Mouse (Mus musculus) stomach, postnatal 0 days (tissue): ENCODE measurements around the gene Fam189a1. TPM values are rescaled to one million over a fixed set of nuclear protein-coding genes. Genes with fewer than 3 reads are reported as not detected.

ENCODE experiments used
- ATAC-seq: fragments of 200-750 bp; cut with Nextera tagmentation; 2 replicates; pipeline ENCODE4 v1.8.0; 2017; ENCODE audit not compliant: low FRiP score, low TSS enrichment
- DNase-seq: peaks from one replicate; pipeline ENCODE4 v3.0.0-alpha.2; 2016; ENCODE audit warnings: low spot score
- H3K27ac ChIP-seq: fragments of 300-500 bp; sonication (generic); replicated peaks from 2 replicates; pipeline ENCODE4 v1.5.1; 2014; ENCODE audit warnings: mild to moderate bottlenecking, control low read depth
- H3K27me3 ChIP-seq: fragments of 300-500 bp; sonication (generic); 2 replicates; pipeline ENCODE4 v1.6.1; 2014; ENCODE audit warnings: low read length; ENCODE audit not compliant: control insufficient read depth, insufficient read depth
- H3K36me3 ChIP-seq: fragments of 300-500 bp; sonication (generic); 2 replicates; pipeline ENCODE4 v1.6.1; 2014; ENCODE audit warnings: low read length, mixed read lengths; ENCODE audit not compliant: control insufficient read depth, insufficient read depth
- H3K4me1 ChIP-seq: fragments of 300-500 bp; sonication (generic); replicated peaks from 2 replicates; pipeline ENCODE4 v1.6.1; 2014; ENCODE audit warnings: antibody characterized with exemption; ENCODE audit not compliant: control insufficient read depth, insufficient read depth
- H3K4me2 ChIP-seq: fragments of 300-500 bp; sonication (generic); replicated peaks from 2 replicates; pipeline ENCODE4 v1.6.1; 2014; ENCODE audit warnings: low read depth, mild to moderate bottlenecking, control low read depth, moderate library complexity
- H3K4me3 ChIP-seq: fragments of 300-500 bp; sonication (generic); 2 replicates; pipeline ENCODE4 v1.5.1; 2014; ENCODE audit warnings: low read depth, low read length, control low read depth
- H3K9ac ChIP-seq: fragments of 300-500 bp; sonication (generic); 2 replicates; pipeline ENCODE4 v1.6.1; 2014; ENCODE audit warnings: mild to moderate bottlenecking, low read length, control low read depth, mixed read lengths
- H3K9me3 ChIP-seq: fragments of 300-500 bp; sonication (generic); 2 replicates; pipeline ENCODE4 v1.6.1; 2016; ENCODE audit warnings: low read length; ENCODE audit not compliant: control insufficient read depth
- CTCF ChIP-seq: IDR thresholded peaks from 2 replicates; pipeline ENCODE4 v1.5.1; 2016; ENCODE audit warnings: antibody characterized with exemption, low read depth, mild to moderate bottlenecking, moderate library complexity
- EP300 ChIP-seq: optimal IDR thresholded peaks from 2 replicates; pipeline ENCODE3; 2016; ENCODE audit warnings: antibody characterized with exemption
- WGBS: fragments of 180-500 bp; shearing (Covaris S2); extraction: QIAGEN DNeasy Blood & Tissue Kit; methylation state at CpG from one replicate; pipeline ENCODE4 v1.1.7; 2014; 5-methylcytosine and 5-hydroxymethylcytosine counted together
- polyA plus RNA-seq: library from polyadenylated mRNA; unstranded; fragments of >200 nt; fragmentation: Nextera tagmentation; extraction: Ambion mirVana; gene quantifications from 2 replicates; pipeline ENCODE4 v1.2.1, GENCODE M21; 2015

The Fam189a1 gene
- polyA plus RNA-seq, 1 experiment from 2014 or later: 0.25 TPM

DNA sequence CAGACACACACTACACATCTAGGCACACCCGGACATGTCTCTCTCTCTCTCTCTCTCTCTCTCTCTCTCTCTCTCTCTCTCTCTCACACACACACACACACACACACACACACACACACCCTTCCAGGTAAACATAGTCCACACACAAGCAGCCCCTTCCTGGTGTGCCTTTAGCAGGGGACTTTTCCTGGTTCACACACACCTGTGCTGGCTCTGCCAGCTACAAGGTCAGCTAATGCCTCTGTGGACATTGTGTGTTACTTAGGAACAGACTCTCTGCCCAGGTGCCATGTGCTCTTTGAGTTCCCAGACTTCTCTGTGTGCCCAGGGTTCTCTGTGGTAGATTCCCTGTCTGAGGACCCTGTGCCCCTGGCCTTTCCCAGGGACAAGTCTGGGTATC, 206.9 kb downstream of the Fam189a1 start:
- no peaks in the 10 kb centered on the region for H3K4me1 ChIP-seq
- no peak overlapping the region for H3K4me3 ChIP-seq
- DNase-seq (no peak), ATAC-seq (no peak)
- no peak for TF ChIP-seq EP300
- no peak for TF ChIP-seq CTCF
- WGBS: 57% methylated on average over 1 of the region's 1 CpGs
- no peak overlapping the region for H3K27ac ChIP-seq
- H3K27me3 ChIP-seq: no peaks in the 10 kb centered on the region
- H3K9me3 ChIP-seq: no peaks in the 10 kb centered on the region
- H3K36me3 ChIP-seq: no peaks in the 10 kb centered on the region
- no peak overlapping the region for H3K4me2 ChIP-seq
- H3K9ac ChIP-seq: no peak overlapping the region

DNA sequence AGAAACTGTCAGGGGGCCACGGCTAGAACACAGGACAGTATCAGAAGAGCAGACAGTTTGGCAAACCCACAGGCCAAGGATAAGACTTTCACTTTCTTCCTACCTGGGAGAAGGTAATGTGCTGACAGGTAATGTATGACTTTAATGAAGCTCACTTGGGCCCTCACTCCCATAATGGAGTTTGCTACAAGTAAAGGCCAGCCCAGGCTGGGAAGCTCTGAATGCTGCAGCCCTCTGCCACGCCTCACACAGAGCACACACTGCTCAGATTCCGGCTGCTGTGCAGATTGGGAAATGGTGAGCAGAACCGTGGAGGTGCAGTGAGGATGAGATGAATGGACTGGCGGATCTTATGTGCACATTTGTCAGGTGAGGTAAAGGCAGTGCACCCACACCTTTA, 211.7 kb downstream of the Fam189a1 start:
- ATAC-seq: no peak
- H3K4me2 ChIP-seq: no peak overlapping the region
- no peak for DNase-seq
- no peak overlapping the region for H3K9ac ChIP-seq
- WGBS: 71% methylated on average over 5 of the region's 5 CpGs
- TF ChIP-seq CTCF (no peak), EP300 (no peak)
- H3K4me1 ChIP-seq: no peaks in the 10 kb centered on the region
- no peak overlapping the region for H3K27ac ChIP-seq
- H3K27me3 ChIP-seq: no peaks in the 10 kb centered on the region
- H3K4me3 ChIP-seq: no peak overlapping the region
- no peaks in the 10 kb centered on the region for H3K36me3 ChIP-seq
- no peaks in the 10 kb centered on the region for H3K9me3 ChIP-seq

DNA sequence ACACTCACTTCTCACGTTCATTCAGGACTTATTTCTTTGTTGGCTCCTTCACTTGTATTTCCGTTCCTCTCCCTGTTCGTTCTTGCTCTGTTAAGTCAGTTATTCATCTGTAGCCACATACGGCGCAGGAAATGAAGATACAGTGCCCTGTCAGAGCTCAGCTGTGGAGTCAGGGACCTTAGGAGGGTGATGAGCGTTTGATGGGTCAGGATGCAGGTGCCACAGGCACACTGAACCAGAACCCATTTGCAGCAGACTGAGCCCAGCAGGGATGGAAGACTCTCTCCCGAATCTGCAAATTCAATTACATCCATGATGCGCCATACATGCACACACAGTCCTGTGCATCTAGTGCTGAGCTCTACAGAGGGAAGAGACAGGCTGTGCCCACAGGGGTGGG, 212.2 kb downstream of the Fam189a1 start:
- ATAC-seq: no peak
- WGBS: 90% methylated on average over 8 of the region's 8 CpGs
- TF ChIP-seq CTCF (no peak), EP300 (no peak)

DNA sequence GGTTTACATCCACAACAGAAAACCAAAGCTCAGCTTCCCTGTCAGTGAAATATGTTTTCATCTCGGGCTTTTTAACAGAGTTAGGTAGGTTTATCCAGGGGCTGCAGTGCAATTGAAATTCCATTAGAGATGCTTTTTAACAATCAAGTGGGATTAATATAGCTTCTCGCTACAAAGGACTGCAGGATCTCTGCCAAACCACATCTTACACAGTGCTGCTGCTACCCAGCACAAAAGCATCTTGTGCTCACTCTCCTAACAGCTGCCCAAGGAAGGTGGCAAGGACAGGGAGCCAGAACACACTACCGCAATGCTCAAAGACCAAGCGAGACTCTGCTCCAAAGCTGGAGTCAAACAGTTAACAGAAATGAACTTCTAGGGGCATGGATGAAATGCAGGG, 219.4 kb downstream of the Fam189a1 start:
- ATAC-seq (no peak), DNase-seq (no peak)
- H3K9me3 ChIP-seq: no peaks in the 10 kb centered on the region
- H3K4me1 ChIP-seq: no peaks in the 10 kb centered on the region
- no peak overlapping the region for H3K27ac ChIP-seq
- H3K4me3 ChIP-seq: no peak overlapping the region
- H3K9ac ChIP-seq: no peak overlapping the region
- no peak overlapping the region for H3K4me2 ChIP-seq
- H3K27me3 ChIP-seq: no peaks in the 10 kb centered on the region
- no peaks in the 10 kb centered on the region for H3K36me3 ChIP-seq
- TF ChIP-seq EP300: no peak
- TF ChIP-seq CTCF: no peak
- 62% methylated on average over 4 of the region's 4 CpGs for WGBS

More for the DNA sequence above, 212.2 kb downstream of the Fam189a1 start:
- Histone ChIP-seq H3K27ac (no peak overlapping the region), H3K9me3 (no peaks in the 10 kb centered on the region), H3K36me3 (no peaks in the 10 kb centered on the region), H3K4me2 (no peak overlapping the region), H3K4me1 (no peaks in the 10 kb centered on the region), H3K9ac (no peak overlapping the region), H3K4me3 (no peak overlapping the region), H3K27me3 (no peaks in the 10 kb centered on the region)
- no peak for DNase-seq

DNA sequence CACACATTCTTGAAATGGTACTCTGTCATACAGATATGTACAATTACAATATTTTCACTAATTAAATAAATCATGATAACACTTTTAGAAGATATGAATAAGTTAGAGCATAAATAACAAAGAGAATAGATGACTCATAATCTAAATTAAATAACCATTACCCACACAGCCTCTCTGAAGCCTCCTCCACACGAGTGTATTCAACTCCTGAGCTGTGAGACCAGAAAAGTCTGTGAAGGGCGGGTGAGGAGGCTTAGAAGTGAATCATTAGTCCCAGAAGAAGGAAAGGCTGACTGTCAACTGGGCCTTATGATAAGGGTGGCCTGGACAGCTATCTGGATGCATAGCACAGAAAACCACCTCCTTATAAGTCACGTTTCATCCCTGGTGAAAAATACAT, 222.3 kb downstream of the Fam189a1 start:
- ATAC-seq: no peak
- TF ChIP-seq EP300 (no peak), CTCF (no peak)
- Histone ChIP-seq H3K36me3 (no peaks in the 10 kb centered on the region), H3K9ac (no peak overlapping the region), H3K9me3 (no peaks in the 10 kb centered on the region), H3K4me2 (no peak overlapping the region), H3K27me3 (no peaks in the 10 kb centered on the region), H3K4me1 (no peaks in the 10 kb centered on the region), H3K4me3 (no peak overlapping the region), H3K27ac (no peak overlapping the region)
- WGBS: 36% methylated on average over 3 of the region's 3 CpGs
- no peak for DNase-seq

DNA sequence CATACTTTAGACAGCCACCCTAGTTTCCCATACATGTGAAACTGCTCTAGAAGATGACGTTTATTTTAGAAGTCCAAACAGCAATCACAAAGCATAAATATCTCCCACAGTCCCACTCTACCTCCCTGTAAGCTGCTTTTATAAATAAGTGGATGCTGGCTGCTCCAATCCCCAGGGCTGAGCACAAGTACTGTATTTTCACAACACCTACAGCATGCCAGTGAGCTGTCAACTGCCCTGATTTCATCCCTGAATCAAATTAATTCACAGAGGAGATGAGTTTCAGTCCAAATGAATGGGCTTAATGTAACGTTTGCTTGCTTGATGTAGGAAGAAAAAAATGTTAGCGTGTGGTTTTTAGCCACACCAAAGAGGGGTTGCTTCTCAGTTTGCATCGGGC, 225.4 kb downstream of the Fam189a1 start:
- no peaks in the 10 kb centered on the region for H3K4me1 ChIP-seq
- H3K9ac ChIP-seq: no peak overlapping the region
- no peak overlapping the region for H3K4me3 ChIP-seq
- TF ChIP-seq EP300 (no peak), CTCF (no peak)
- no peaks in the 10 kb centered on the region for H3K9me3 ChIP-seq
- H3K4me2 ChIP-seq: no peak overlapping the region
- ATAC-seq (no peak), DNase-seq (no peak)
- 60% methylated on average over 4 of the region's 4 CpGs for WGBS
- H3K36me3 ChIP-seq: no peaks in the 10 kb centered on the region
- H3K27ac ChIP-seq: no peak overlapping the region
- H3K27me3 ChIP-seq: no peaks in the 10 kb centered on the region
